Mouse (Mus musculus) liver, postnatal 0 days (tissue): ENCODE results near the gene Filip1l. TPM values are rescaled to one million over a fixed set of nuclear protein-coding genes. Genes with fewer than 3 reads are reported as not detected.

Source experiments
- ATAC-seq: fragments of 200-750 bp; cut with Nextera tagmentation; 2 replicates; pipeline ENCODE4 v1.8.0; 2017; ENCODE audit warnings: mild to moderate bottlenecking, moderate library complexity
- DNase-seq: peaks from one replicate; pipeline ENCODE4 v3.0.0-alpha.2; 2016
- H3K27ac ChIP-seq: fragments of 300-500 bp; sonication (generic); 2 replicates; pipeline ENCODE4 v1.5.1; 2014; ENCODE audit warnings: antibody characterized with exemption, moderate library complexity, mild to moderate bottlenecking, low read depth
- H3K27me3 ChIP-seq: fragments of 300-500 bp; sonication (generic); 2 replicates; pipeline ENCODE4 v1.6.1; 2014; ENCODE audit warnings: low read length, control low read depth, mixed read lengths; ENCODE audit not compliant: insufficient read depth
- H3K36me3 ChIP-seq: fragments of 300-500 bp; sonication (generic); replicated peaks from 2 replicates; pipeline ENCODE4 v1.6.1; 2014; ENCODE audit warnings: mild to moderate bottlenecking, control low read depth, low read length, moderate library complexity, mixed read lengths; ENCODE audit not compliant: insufficient read depth
- H3K4me1 ChIP-seq: fragments of 300-500 bp; sonication (generic); 2 replicates; pipeline ENCODE4 v1.6.1; 2014; ENCODE audit warnings: antibody characterized with exemption, mild to moderate bottlenecking, control low read depth; ENCODE audit not compliant: insufficient read depth
- H3K4me2 ChIP-seq: fragments of 300-500 bp; sonication (generic); 2 replicates; pipeline ENCODE4 v1.6.1; 2014; ENCODE audit warnings: low read depth, mild to moderate bottlenecking, low read length, moderate library complexity, mixed read lengths
- H3K4me3 ChIP-seq: fragments of 300-500 bp; sonication (generic); 2 replicates; pipeline ENCODE4 v1.5.1; 2014; ENCODE audit warnings: low read depth, low read length
- H3K9ac ChIP-seq: fragments of 300-500 bp; sonication (generic); replicated peaks from 2 replicates; pipeline ENCODE4 v1.6.1; 2014; ENCODE audit warnings: mild to moderate bottlenecking, moderate library complexity
- H3K9me3 ChIP-seq: fragments of 300-500 bp; sonication (generic); 2 replicates; pipeline ENCODE4 v1.6.1; 2016; ENCODE audit warnings: mild to moderate bottlenecking, control low read depth, low read length, mixed read lengths
- CTCF ChIP-seq: sonication (generic); IDR thresholded peaks from 2 replicates; pipeline ENCODE4 v1.5.1; 2016; ENCODE audit warnings: antibody characterized with exemption, low read depth
- EP300 ChIP-seq: IDR thresholded peaks from 2 replicates; pipeline ENCODE4 v1.6.1; 2016; ENCODE audit warnings: antibody characterized with exemption, low read depth, mild to moderate bottlenecking
- WGBS: fragments of 180-500 bp; shearing (Covaris S2); extraction: QIAGEN DNeasy Blood & Tissue Kit; methylation state at CpG from one replicate; pipeline ENCODE4 v1.1.7; 2014; ENCODE audit not compliant: insufficient replicate concordance; 5-methylcytosine and 5-hydroxymethylcytosine counted together
- polyA plus RNA-seq: library from polyadenylated mRNA; unstranded; fragments of >200 nt; fragmentation: Nextera tagmentation; extraction: Ambion mirVana; gene quantifications from 2 replicates; pipeline ENCODE4 v1.2.1, GENCODE M21; 2015

Filip1l gene
- polyA plus RNA-seq, 1 experiment from 2014 or later: 6.2 TPM

- H3K36me3 ChIP-seq: no peaks in the 10 kb centered on the region
- H3K27me3 ChIP-seq: no peaks in the 10 kb centered on the region
- no peak for TF ChIP-seq EP300
- no peak for TF ChIP-seq CTCF
- DNase-seq (no peak), ATAC-seq (no peak)
- H3K4me2 ChIP-seq: no peak overlapping the region
- H3K9ac ChIP-seq: no peak overlapping the region
- no peak overlapping the region for H3K27ac ChIP-seq
- H3K4me3 ChIP-seq: no peak overlapping the region
- H3K4me1 ChIP-seq: peaks cover 6% of the 10 kb centered on the region
- WGBS: 81% methylated on average over 5 of the region's 5 CpGs
- no peaks in the 10 kb centered on the region for H3K9me3 ChIP-seq
Observed at GRCm38 (mm10) chr16:57419332-57419731, 66.4 kb downstream of the Filip1l start.

GRCm38 (mm10) chr16:57419881-57420280 lies 67.0 kb downstream of the Filip1l start:
- Histone ChIP-seq H3K27me3 (no peaks in the 10 kb centered on the region), H3K9ac (no peak overlapping the region), H3K4me2 (no peak overlapping the region), H3K36me3 (no peaks in the 10 kb centered on the region), H3K9me3 (no peaks in the 10 kb centered on the region), H3K27ac (no peak overlapping the region), H3K4me1 (peaks cover 6% of the 10 kb centered on the region), H3K4me3 (no peak overlapping the region)
- WGBS: 80% methylated on average over 5 of the region's 5 CpGs
- TF ChIP-seq EP300 (no peak), CTCF (no peak)
- DNase-seq (no peak), ATAC-seq (no peak)

- TF ChIP-seq EP300 (peak; percentile 14; the same call in 1 of the 2 replicates), CTCF (no peak)
- no peak for DNase-seq
- no peak overlapping the region for H3K4me3 ChIP-seq
- 39% methylated on average over 8 of the region's 8 CpGs for WGBS
- peaks cover 6% of the 10 kb centered on the region for H3K4me1 ChIP-seq
- H3K4me2 ChIP-seq: no peak overlapping the region
- H3K27me3 ChIP-seq: no peaks in the 10 kb centered on the region
- no peak for ATAC-seq
- no peaks in the 10 kb centered on the region for H3K9me3 ChIP-seq
- no peak overlapping the region for H3K9ac ChIP-seq
- H3K36me3 ChIP-seq: no peaks in the 10 kb centered on the region
- 0 out of 2 replicates have a peak overlapping the region, but pooled peaks have one; percentile 11 for H3K27ac ChIP-seq
Observed at GRCm38 (mm10) chr16:57420773-57421556, 68.1 kb downstream of the Filip1l start.

DNA sequence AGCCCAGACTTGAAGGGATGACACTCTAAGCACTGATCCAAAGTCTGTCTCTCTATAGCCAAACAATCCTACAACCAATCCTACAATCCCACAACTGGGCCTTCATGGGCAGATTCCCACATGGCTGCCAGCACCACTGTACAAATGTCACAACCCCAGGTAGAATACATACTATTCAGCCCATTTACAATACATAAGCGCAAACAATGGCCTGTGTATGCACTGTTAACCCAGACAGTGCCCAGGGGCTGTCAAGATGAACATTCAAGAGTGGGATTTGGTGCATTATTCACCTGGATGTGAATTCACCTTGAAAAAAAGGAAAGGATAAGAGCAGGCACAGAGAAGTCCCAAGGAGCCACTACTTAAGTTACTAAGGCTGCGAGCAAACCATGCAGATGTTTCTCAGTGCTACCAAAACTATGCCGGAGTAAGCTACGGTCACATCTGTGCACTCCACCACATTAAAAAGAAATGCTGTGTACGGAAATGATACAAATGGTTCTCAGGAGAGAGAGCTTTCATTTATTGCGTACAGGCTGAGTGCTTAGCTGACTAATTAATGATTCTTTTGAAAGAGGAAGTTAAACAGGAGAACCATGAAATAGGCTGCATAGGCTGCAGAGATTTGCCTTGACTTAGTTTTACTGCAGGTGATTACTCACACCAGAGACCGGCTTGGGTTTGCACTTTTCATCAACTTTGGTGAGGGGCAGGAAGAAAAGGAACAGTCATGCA lies 69.0 kb downstream of the Filip1l start:
- 76% methylated on average over 7 of the region's 7 CpGs for WGBS
- Histone ChIP-seq H3K27me3 (no peaks in the 10 kb centered on the region), H3K9me3 (no peaks in the 10 kb centered on the region), H3K4me1 (peaks cover 6% of the 10 kb centered on the region), H3K4me2 (no peak overlapping the region), H3K27ac (0 out of 2 replicates have a peak overlapping the region, but pooled peaks have one; percentile 11), H3K9ac (no peak overlapping the region), H3K36me3 (no peaks in the 10 kb centered on the region), H3K4me3 (no peak overlapping the region)
- DNase-seq (no peak), ATAC-seq (no peak)
- TF ChIP-seq EP300: no peak
- TF ChIP-seq CTCF: no peak

DNA sequence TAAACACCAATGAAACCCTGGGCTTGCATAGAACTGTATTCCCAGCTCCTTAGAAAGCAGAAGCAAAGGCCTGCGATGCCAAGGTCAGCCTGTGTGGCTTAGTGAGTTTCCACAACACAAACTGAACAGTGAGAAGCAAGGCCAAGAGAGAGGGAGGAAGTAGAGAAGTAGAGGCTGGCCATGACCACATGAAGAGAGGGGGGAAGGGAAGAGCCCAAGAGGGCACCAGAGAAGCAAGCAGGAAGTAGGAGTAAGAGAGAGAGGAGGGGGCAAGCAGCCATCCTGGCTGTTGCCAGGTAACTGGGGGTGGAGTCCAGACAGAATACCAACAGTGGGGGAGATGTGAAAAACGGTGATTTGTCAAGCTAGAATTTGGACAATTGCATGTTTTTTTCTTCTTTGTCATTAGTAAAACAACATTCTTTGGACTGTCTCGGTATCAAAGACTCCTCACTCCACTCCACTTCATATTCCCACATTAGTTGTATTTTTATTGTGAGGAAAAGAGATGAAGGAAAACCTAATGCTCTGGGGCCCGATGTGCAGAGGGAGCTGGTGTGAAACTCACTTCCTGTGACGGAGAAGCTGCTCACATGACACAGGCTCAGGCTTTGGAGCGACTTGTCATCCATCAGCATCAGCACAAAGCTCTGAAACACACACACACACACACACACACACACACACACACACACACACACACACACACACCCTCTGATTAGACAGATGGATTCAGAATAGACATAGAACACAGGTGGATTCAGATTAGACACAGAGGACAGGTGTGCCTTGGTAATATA lies 70.3 kb downstream of the Filip1l start:
- 40% methylated on average over 6 of the region's 6 CpGs for WGBS
- no peak overlapping the region for H3K9ac ChIP-seq
- peaks cover 6% of the 10 kb centered on the region for H3K4me1 ChIP-seq
- ATAC-seq: peak; percentile 40; the same call in 1 of the 2 replicates
- no peaks in the 10 kb centered on the region for H3K36me3 ChIP-seq
- TF ChIP-seq EP300 (no peak), CTCF (no peak)
- H3K4me3 ChIP-seq: no peak overlapping the region
- DNase-seq: no peak
- no peaks in the 10 kb centered on the region for H3K27me3 ChIP-seq
- no peak overlapping the region for H3K4me2 ChIP-seq
- H3K27ac ChIP-seq: no peak overlapping the region
- no peaks in the 10 kb centered on the region for H3K9me3 ChIP-seq

GRCm38 (mm10) chr16:57426680-57427079 lies 73.8 kb downstream of the Filip1l start:
- Histone ChIP-seq H3K27me3 (no peaks in the 10 kb centered on the region), H3K9ac (no peak overlapping the region), H3K4me2 (no peak overlapping the region), H3K27ac (no peak overlapping the region), H3K9me3 (no peaks in the 10 kb centered on the region), H3K4me3 (no peak overlapping the region), H3K4me1 (peaks cover 6% of the 10 kb centered on the region), H3K36me3 (no peaks in the 10 kb centered on the region)
- no peak for DNase-seq
- ATAC-seq: no peak
- TF ChIP-seq EP300 (no peak), CTCF (no peak)
- 83% methylated on average over 10 of the region's 10 CpGs for WGBS
